Mouse (Mus musculus) MEL (cell line): ENCODE data around the gene Dguok.

Source experiments
- CTCF ChIP-seq, 3 experiments: IDR thresholded peaks in 2 of 3; conservative IDR thresholded peaks in 1 of 3; 2 replicates each; pipeline ENCODE4 v1.5.1; 2011 to 2012; ENCODE audit warnings: low read length in 3 of 3, low read depth in 2 of 3, mild to moderate bottlenecking in 2 of 3, improper control_type of control experiment in 1 of 3, inconsistent platforms in 1 of 3, mixed read lengths in 1 of 3, moderate library complexity in 1 of 3; ENCODE audit not compliant: control insufficient read depth in 1 of 3, insufficient read depth in 1 of 3, poor library complexity in 1 of 3, severe bottlenecking in 1 of 3
- HCFC1 ChIP-seq: IDR thresholded peaks from 2 replicates; pipeline ENCODE4 v1.6.1; 2012; ENCODE audit warnings: low read depth, mild to moderate bottlenecking, inconsistent platforms, low read length, improper control_type of control experiment, moderate library complexity
- MAFK ChIP-seq: IDR thresholded peaks from 2 replicates; pipeline ENCODE4 v1.6.1; 2011; ENCODE audit warnings: low read depth, mild to moderate bottlenecking, low read length, improper control_type of control experiment, borderline replicate concordance
- MAX ChIP-seq: IDR thresholded peaks from 2 replicates; pipeline ENCODE4 v1.6.1; 2011; ENCODE audit warnings: low read length, improper control_type of control experiment
- POLR2A ChIP-seq, 2 experiments: IDR thresholded peaks; 2 replicates each; pipeline ENCODE4 v1.6.1; 2011 to 2012; ENCODE audit warnings: low read length in 2 of 2, mild to moderate bottlenecking in 2 of 2, control low read depth in 1 of 2, improper control_type of control experiment in 1 of 2, low read depth in 1 of 2, moderate library complexity in 1 of 2; ENCODE audit not compliant: control insufficient read depth in 1 of 2, insufficient read depth in 1 of 2, poor library complexity in 1 of 2
- UBTF ChIP-seq: IDR thresholded peaks from 2 replicates; pipeline ENCODE4 v1.6.1; 2012; ENCODE audit warnings: low read depth, mild to moderate bottlenecking, inconsistent platforms, low read length, improper control_type of control experiment, moderate library complexity, borderline replicate concordance; ENCODE audit not compliant: insufficient read depth

GRCm38 (mm10) chr6:83453706-83454105 lies 53.1 kb downstream of the Dguok start:
- no peak for TF ChIP-seq POLR2A (IDR thresholded peaks at IDR 0.05; ENCODE audit: control insufficient read depth in 1 of 2, insufficient read depth in 1 of 2, low read depth in 1 of 2, low read length in 2 of 2, poor library complexity in 1 of 2)
- TF ChIP-seq CTCF (IDR thresholded peaks at IDR 0.05 in 2 of 3, conservative IDR thresholded peaks at IDR 0.05 in 1 of 3; ENCODE audit: control insufficient read depth in 1 of 3, insufficient read depth in 1 of 3, low read depth in 2 of 3, low read length in 3 of 3, poor library complexity in 1 of 3, severe bottlenecking in 1 of 3): no peak
- TF ChIP-seq MAX: no peak
- TF ChIP-seq UBTF: no peak
- no peak for TF ChIP-seq MAFK
- TF ChIP-seq HCFC1: no peak
